Mouse (Mus musculus): Measurements from ENCODE around the gene Ttc22.

DNA sequence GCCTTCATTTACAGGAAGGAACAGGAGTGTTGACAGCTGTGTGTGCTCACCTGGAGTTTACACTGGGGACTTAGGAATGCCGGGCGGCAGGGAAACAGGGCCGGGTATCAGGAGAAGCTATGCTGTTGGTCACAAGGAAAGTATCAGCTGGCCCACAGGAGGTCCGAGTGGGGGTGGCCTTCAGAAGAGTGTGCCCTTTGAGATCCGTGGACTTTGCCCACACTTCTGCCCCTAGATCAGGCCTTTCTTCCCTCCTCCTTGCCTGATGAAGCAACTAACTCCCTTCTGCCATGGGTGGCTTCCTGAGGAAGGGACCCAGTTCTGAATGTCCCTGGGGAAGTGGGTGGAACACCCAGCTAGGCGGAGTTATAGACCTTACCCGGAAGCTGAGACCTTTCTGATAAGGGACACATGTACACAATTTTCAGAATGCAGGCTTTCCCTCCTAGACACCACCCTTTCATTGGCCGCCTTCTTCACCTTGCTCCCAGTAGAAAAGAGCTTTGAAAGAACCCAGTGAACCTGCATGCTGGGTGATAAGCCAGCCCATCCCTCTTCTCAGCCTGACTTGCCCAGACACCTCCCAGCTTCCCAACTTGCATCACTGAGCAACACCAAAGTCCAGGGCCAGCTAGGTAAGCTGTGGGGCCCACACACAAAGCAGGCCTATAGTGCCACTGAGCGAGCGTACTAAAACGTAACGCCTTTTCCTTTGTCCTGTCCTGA is 39.6 kb upstream of the Ttc22 start:
- TF ChIP-seq EP300 (IDR thresholded peaks at IDR 0.05; ENCODE audit: low read depth) (no peak), CTCF (IDR thresholded peaks at IDR 0.05; ENCODE audit: low read depth) (no peak)

All from heart, postnatal 0 days (tissue).